Mouse (Mus musculus): ENCODE results near the gene Pla2r1. TPM values are rescaled to one million over a fixed set of nuclear protein-coding genes. Genes with fewer than 3 reads are reported as not detected.

Pla2r1 gene
- polyA plus RNA-seq (2011; ENCODE audit: insufficient read depth, insufficient read length, low replicate concordance, missing spikeins) = 0.23 and 0.42 TPM in 2 replicates

DNA sequence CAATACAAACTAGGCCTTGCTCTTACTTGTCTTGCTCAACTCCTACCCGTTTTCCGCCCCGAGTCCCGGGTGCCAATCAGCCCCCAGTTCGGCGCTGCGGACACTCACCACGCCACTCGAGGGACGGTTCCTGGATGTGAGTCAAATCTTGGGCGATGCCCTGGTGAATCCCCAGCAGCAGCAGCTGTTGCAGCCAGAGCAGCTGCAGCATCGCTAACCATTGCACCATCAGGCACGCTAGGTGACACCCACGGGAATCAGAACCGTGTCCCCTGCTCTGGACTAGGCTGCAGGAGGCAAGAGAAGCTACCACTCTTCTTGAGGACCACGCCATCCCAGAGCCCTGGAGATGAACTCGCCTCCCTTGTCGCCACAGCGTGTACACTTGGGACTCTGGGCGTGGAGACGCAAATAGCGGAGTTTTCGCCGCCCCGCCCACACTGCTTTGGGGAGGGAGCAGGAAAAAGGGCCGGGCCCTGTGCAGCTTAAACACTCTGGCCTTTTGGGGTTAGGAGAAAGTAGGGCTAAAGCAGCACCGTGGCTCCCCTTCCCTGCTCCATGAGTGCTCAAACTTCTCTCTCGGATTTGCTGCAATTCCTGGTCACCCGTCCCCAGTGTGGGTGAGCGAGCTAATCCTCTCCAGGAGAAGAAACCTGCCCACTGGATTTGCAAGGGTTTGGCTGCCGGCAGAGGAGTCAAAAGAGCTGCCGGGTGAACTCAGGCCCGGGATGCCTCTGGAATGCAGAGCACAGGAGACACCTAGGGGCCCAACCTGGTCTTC, at the start of gene Pla2r1:
Gene Pla2r1 (minus strand): TSS at position 407 of the 781 bp plus-strand sequence.
- H3K4me1 ChIP-seq (ENCODE audit: control insufficient read depth, insufficient read depth, low read length) = no peaks in the 10 kb centered on the region; the same call in none of the 2 replicates
- H3K4me3 ChIP-seq (replicated peaks; ENCODE audit: control insufficient read depth, low read depth, low read length) = peak within 1 kb of the TSS; percentile 53
- no peak within 1 kb of the TSS for H3K27ac ChIP-seq (ENCODE audit: control insufficient read depth, insufficient read depth, low read depth, low read length, poor library complexity)
- TF ChIP-seq POLR2A (IDR thresholded peaks at IDR 0.05; ENCODE audit: borderline replicate concordance, control insufficient read depth, low read depth, low read length) (no peak), CTCF (IDR thresholded peaks at IDR 0.05; ENCODE audit: control insufficient read depth, insufficient read depth, low read length) (no peak)
- WGBS = 14% methylated on average over 33 of the region's 33 CpGs

GRCm38 (mm10) chr2:60601326-60601725, 48.2 kb upstream of the Pla2r1 start:
- TF ChIP-seq POLR2A (IDR thresholded peaks at IDR 0.05; ENCODE audit: borderline replicate concordance, control insufficient read depth, low read depth, low read length) = no peak
- no peak for TF ChIP-seq CTCF (IDR thresholded peaks at IDR 0.05; ENCODE audit: control insufficient read depth, insufficient read depth, low read length)
- Histone ChIP-seq H3K4me1 (ENCODE audit: control insufficient read depth, insufficient read depth, low read length) (no peaks in the 10 kb centered on the region), H3K4me3 (replicated peaks; ENCODE audit: control insufficient read depth, low read depth, low read length) (no peak overlapping the region), H3K27ac (ENCODE audit: control insufficient read depth, insufficient read depth, low read depth, low read length, poor library complexity) (no peak overlapping the region)
- WGBS = 85% methylated on average over 2 of the region's 2 CpGs

DNA sequence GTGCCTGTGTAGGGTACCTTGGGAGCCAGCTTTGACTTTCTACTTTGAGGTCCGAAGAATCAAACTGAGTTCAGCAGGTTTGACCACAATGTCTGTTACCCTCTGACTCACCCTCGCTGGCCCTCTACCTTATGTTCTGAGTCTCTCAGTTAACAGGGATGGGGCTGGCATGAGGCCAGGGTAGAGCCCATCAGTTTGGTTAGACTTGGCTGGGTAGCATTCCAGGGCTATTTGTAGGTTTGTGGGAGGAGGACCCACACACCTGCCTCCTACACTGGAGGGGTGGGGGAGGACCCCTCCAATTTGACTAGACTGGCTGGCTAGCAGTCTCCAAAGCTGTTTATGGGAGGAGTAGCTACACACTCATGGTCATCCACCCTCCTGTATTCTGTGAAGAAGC, 47.8 kb upstream of the Pla2r1 start:
- Histone ChIP-seq H3K27ac (ENCODE audit: control insufficient read depth, insufficient read depth, low read depth, low read length, poor library complexity) (no peak overlapping the region), H3K4me3 (replicated peaks; ENCODE audit: control insufficient read depth, low read depth, low read length) (no peak overlapping the region), H3K4me1 (ENCODE audit: control insufficient read depth, insufficient read depth, low read length) (no peaks in the 10 kb centered on the region)
- 77% methylated on average over 2 of the region's 2 CpGs for WGBS
- TF ChIP-seq POLR2A (IDR thresholded peaks at IDR 0.05; ENCODE audit: borderline replicate concordance, control insufficient read depth, low read depth, low read length) (no peak), CTCF (IDR thresholded peaks at IDR 0.05; ENCODE audit: control insufficient read depth, insufficient read depth, low read length) (no peak)

- H3K4me1 ChIP-seq (ENCODE audit: control insufficient read depth, insufficient read depth, low read length) = no peaks in the 10 kb centered on the region
- H3K27ac ChIP-seq (ENCODE audit: control insufficient read depth, insufficient read depth, low read depth, low read length, poor library complexity) = no peak overlapping the region
- no peak overlapping the region for H3K4me3 ChIP-seq (replicated peaks; ENCODE audit: control insufficient read depth, low read depth, low read length)
- TF ChIP-seq CTCF (IDR thresholded peaks at IDR 0.05; ENCODE audit: control insufficient read depth, insufficient read depth, low read length) (no peak), POLR2A (IDR thresholded peaks at IDR 0.05; ENCODE audit: borderline replicate concordance, control insufficient read depth, low read depth, low read length) (no peak)
- 77% methylated on average over 4 of the region's 4 CpGs for WGBS
These were observed 30.3 kb upstream of the Pla2r1 start for GRCm38 (mm10) chr2:60583416-60583815.

- Histone ChIP-seq H3K4me1 (ENCODE audit: control insufficient read depth, insufficient read depth, low read length) (no peaks in the 10 kb centered on the region; the same call in none of the 2 replicates), H3K4me3 (replicated peaks; ENCODE audit: control insufficient read depth, low read depth, low read length) (no peak overlapping the region), H3K27ac (ENCODE audit: control insufficient read depth, insufficient read depth, low read depth, low read length, poor library complexity) (no peak overlapping the region)
- WGBS = 20% methylated on average over 4 of the region's 4 CpGs
- no peak for TF ChIP-seq CTCF (IDR thresholded peaks at IDR 0.05; ENCODE audit: control insufficient read depth, insufficient read depth, low read length)
- TF ChIP-seq POLR2A (IDR thresholded peaks at IDR 0.05; ENCODE audit: borderline replicate concordance, control insufficient read depth, low read depth, low read length) = no peak
These were observed 1.5 kb upstream of the Pla2r1 start for GRCm38 (mm10) chr2:60554561-60554960.

DNA sequence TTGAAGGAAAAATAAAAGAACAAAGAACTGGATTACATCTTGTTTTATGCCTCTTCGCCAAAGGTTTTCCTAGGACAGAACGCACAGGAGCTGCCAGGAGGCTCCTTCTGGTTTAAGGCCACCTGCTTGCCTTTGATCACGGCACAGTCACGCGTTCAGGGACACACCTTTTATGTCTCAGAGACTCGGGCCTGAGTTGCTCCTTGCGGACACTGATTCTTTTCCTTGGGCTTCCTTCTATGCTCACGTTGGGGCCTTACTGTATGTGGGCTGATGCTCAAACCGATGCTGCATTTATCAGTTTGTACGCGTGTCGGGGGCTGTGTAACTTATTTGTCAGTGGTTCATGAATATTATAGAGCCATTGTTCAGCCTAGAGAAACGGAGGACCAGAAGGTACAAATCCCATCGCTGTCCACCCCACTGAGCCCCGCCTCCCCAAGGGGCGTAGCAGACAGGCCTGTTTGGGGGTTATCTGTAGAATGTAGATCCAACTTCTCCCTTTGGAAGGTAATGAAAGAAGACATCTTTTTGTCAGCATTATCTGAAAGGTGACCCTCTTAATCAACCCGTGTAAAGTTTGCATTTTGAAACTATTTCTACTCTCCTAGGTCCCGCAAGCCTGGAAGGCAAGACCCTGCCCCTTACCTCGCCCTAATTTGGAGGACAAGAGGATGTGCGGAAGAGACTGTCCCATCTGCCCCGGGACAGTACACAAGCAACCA, 769 bp downstream of the Pla2r1 start:
- Histone ChIP-seq H3K4me1 (ENCODE audit: control insufficient read depth, insufficient read depth, low read length) (no peaks in the 10 kb centered on the region; the same call in none of the 2 replicates), H3K4me3 (replicated peaks; ENCODE audit: control insufficient read depth, low read depth, low read length) (no peak overlapping the region), H3K27ac (ENCODE audit: control insufficient read depth, insufficient read depth, low read depth, low read length, poor library complexity) (no peak overlapping the region)
- TF ChIP-seq POLR2A (IDR thresholded peaks at IDR 0.05; ENCODE audit: borderline replicate concordance, control insufficient read depth, low read depth, low read length) = no peak
- no peak for TF ChIP-seq CTCF (IDR thresholded peaks at IDR 0.05; ENCODE audit: control insufficient read depth, insufficient read depth, low read length)
- 67% methylated on average over 21 of the region's 21 CpGs for WGBS

GRCm38 (mm10) chr2:60551673-60552072, 1.4 kb downstream of the Pla2r1 start:
- TF ChIP-seq CTCF (IDR thresholded peaks at IDR 0.05; ENCODE audit: control insufficient read depth, insufficient read depth, low read length) (no peak), POLR2A (IDR thresholded peaks at IDR 0.05; ENCODE audit: borderline replicate concordance, control insufficient read depth, low read depth, low read length) (no peak)
- H3K4me1 ChIP-seq (ENCODE audit: control insufficient read depth, insufficient read depth, low read length) = no peaks in the 10 kb centered on the region; the same call in none of the 2 replicates
- no peak overlapping the region for H3K4me3 ChIP-seq (replicated peaks; ENCODE audit: control insufficient read depth, low read depth, low read length)
- WGBS = 81% methylated on average over 2 of the region's 2 CpGs
- no peak overlapping the region for H3K27ac ChIP-seq (ENCODE audit: control insufficient read depth, insufficient read depth, low read depth, low read length, poor library complexity)

GRCm38 (mm10) chr2:60550521-60550920, 2.6 kb downstream of the Pla2r1 start:
- H3K27ac ChIP-seq (ENCODE audit: control insufficient read depth, insufficient read depth, low read depth, low read length, poor library complexity) = no peak overlapping the region
- H3K4me3 ChIP-seq (replicated peaks; ENCODE audit: control insufficient read depth, low read depth, low read length) = no peak overlapping the region
- 86% methylated on average over 8 of the region's 8 CpGs for WGBS
- H3K4me1 ChIP-seq (ENCODE audit: control insufficient read depth, insufficient read depth, low read length) = no peaks in the 10 kb centered on the region; the same call in none of the 2 replicates
- TF ChIP-seq CTCF (IDR thresholded peaks at IDR 0.05; ENCODE audit: control insufficient read depth, insufficient read depth, low read length) (no peak), POLR2A (IDR thresholded peaks at IDR 0.05; ENCODE audit: borderline replicate concordance, control insufficient read depth, low read depth, low read length) (no peak)

Measured in bone marrow, adult 2 months (tissue).